Mouse (Mus musculus): Measurements from ENCODE around the gene Malsu1. TPM values are rescaled to one million over a fixed set of nuclear protein-coding genes. Genes with fewer than 3 reads are reported as not detected.

Malsu1 gene
- 52.3 and 54.5 TPM in 2 replicates for polyA plus RNA-seq (2014; fragmentation: Nextera tagmentation; extraction: Ambion mirVana)

- peak; percentile 92 for ATAC-seq (replicated peaks; ENCODE audit: insufficient number of reproducible peaks, low FRiP score, low TSS enrichment)
- no peaks in the 10 kb centered on the region for H3K9me3 ChIP-seq (replicated peaks; ENCODE audit: control insufficient read depth, low read length)
- peak within 1 kb of the TSS; percentile 94 for H3K4me2 ChIP-seq
- H3K27me3 ChIP-seq (ENCODE audit: control insufficient read depth, insufficient read depth, low read length): no peaks in the 10 kb centered on the region
- peak within 1 kb of the TSS; percentile 92 for H3K4me3 ChIP-seq (ENCODE audit: low read depth, low read length)
- H3K36me3 ChIP-seq (ENCODE audit: control insufficient read depth, insufficient read depth, low read length): no peaks in the 10 kb centered on the region
- H3K27ac ChIP-seq (ENCODE audit: low read depth, low read length): peak within 1 kb of the TSS; percentile 65
- peak within 1 kb of the TSS; percentile 97 for H3K9ac ChIP-seq (ENCODE audit: low read depth, low read length)
- H3K4me1 ChIP-seq (ENCODE audit: control insufficient read depth, insufficient read depth, low read length): peaks cover 8% of the 10 kb centered on the region; the same call in 1 of the 2 replicates
- WGBS (ENCODE audit: insufficient replicate concordance): under 1% methylated on average over 49 of the region's 49 CpGs
These were observed at the start of gene Malsu1 for GRCm38 (mm10) chr6:49073304-49074116. Gene Malsu1 (plus strand): TSS chr6:49073795.

GRCm38 (mm10) chr6:49025290-49025689, 48.3 kb upstream of the Malsu1 start:
- H3K36me3 ChIP-seq (ENCODE audit: control insufficient read depth, insufficient read depth, low read length): no peaks in the 10 kb centered on the region

GRCm38 (mm10) chr6:49026496-49026895, 47.1 kb upstream of the Malsu1 start:
- no peak for ATAC-seq (replicated peaks; ENCODE audit: insufficient number of reproducible peaks, low FRiP score, low TSS enrichment)
- H3K4me3 ChIP-seq (ENCODE audit: low read depth, low read length): no peak overlapping the region
- no peaks in the 10 kb centered on the region for H3K4me1 ChIP-seq (ENCODE audit: control insufficient read depth, insufficient read depth, low read length)
- no peaks in the 10 kb centered on the region for H3K27me3 ChIP-seq (ENCODE audit: control insufficient read depth, insufficient read depth, low read length)
- H3K9ac ChIP-seq (ENCODE audit: low read depth, low read length): no peak overlapping the region
- no peaks in the 10 kb centered on the region for H3K9me3 ChIP-seq (replicated peaks; ENCODE audit: control insufficient read depth, low read length)
- no peaks in the 10 kb centered on the region for H3K36me3 ChIP-seq (ENCODE audit: control insufficient read depth, insufficient read depth, low read length)
- H3K27ac ChIP-seq (ENCODE audit: low read depth, low read length): no peak overlapping the region
- no peak overlapping the region for H3K4me2 ChIP-seq
- 74% methylated on average over 5 of the region's 5 CpGs for WGBS (ENCODE audit: insufficient replicate concordance)

More at GRCm38 (mm10) chr6:49025290-49025689, 48.3 kb upstream of the Malsu1 start:
- Histone ChIP-seq H3K27me3 (ENCODE audit: control insufficient read depth, insufficient read depth, low read length) (no peaks in the 10 kb centered on the region), H3K4me1 (ENCODE audit: control insufficient read depth, insufficient read depth, low read length) (0 out of 2 replicates have a peak, but pooled peaks cover 4% of the 10 kb centered on the region), H3K9ac (ENCODE audit: low read depth, low read length) (no peak overlapping the region), H3K27ac (ENCODE audit: low read depth, low read length) (no peak overlapping the region), H3K4me3 (ENCODE audit: low read depth, low read length) (no peak overlapping the region), H3K9me3 (replicated peaks; ENCODE audit: control insufficient read depth, low read length) (no peaks in the 10 kb centered on the region), H3K4me2 (no peak overlapping the region)
- no peak for ATAC-seq (replicated peaks; ENCODE audit: insufficient number of reproducible peaks, low FRiP score, low TSS enrichment)
- 84% methylated on average over 7 of the region's 7 CpGs for WGBS (ENCODE audit: insufficient replicate concordance)

- no peak overlapping the region for H3K9ac ChIP-seq (ENCODE audit: low read depth, low read length)
- H3K27me3 ChIP-seq (ENCODE audit: control insufficient read depth, insufficient read depth, low read length): no peaks in the 10 kb centered on the region; the same call in 1 of the 2 replicates
- ATAC-seq (replicated peaks; ENCODE audit: insufficient number of reproducible peaks, low FRiP score, low TSS enrichment): no peak
- H3K4me2 ChIP-seq: no peak overlapping the region
- 82% methylated on average over 6 of the region's 6 CpGs for WGBS (ENCODE audit: insufficient replicate concordance)
- H3K36me3 ChIP-seq (ENCODE audit: control insufficient read depth, insufficient read depth, low read length): no peaks in the 10 kb centered on the region
- no peaks in the 10 kb centered on the region for H3K9me3 ChIP-seq (replicated peaks; ENCODE audit: control insufficient read depth, low read length)
- no peak overlapping the region for H3K4me3 ChIP-seq (ENCODE audit: low read depth, low read length)
- no peaks in the 10 kb centered on the region for H3K4me1 ChIP-seq (ENCODE audit: control insufficient read depth, insufficient read depth, low read length)
- H3K27ac ChIP-seq (ENCODE audit: low read depth, low read length): no peak overlapping the region
These were observed 45.6 kb upstream of the Malsu1 start for GRCm38 (mm10) chr6:49028019-49028418.

- no peak for ATAC-seq (replicated peaks; ENCODE audit: insufficient number of reproducible peaks, low FRiP score, low TSS enrichment)
- Histone ChIP-seq H3K4me2 (no peak overlapping the region), H3K27ac (ENCODE audit: low read depth, low read length) (no peak overlapping the region), H3K9ac (ENCODE audit: low read depth, low read length) (no peak overlapping the region), H3K36me3 (ENCODE audit: control insufficient read depth, insufficient read depth, low read length) (no peaks in the 10 kb centered on the region), H3K9me3 (replicated peaks; ENCODE audit: control insufficient read depth, low read length) (no peaks in the 10 kb centered on the region), H3K4me1 (ENCODE audit: control insufficient read depth, insufficient read depth, low read length) (no peaks in the 10 kb centered on the region), H3K27me3 (ENCODE audit: control insufficient read depth, insufficient read depth, low read length) (no peaks in the 10 kb centered on the region; the same call in 1 of the 2 replicates), H3K4me3 (ENCODE audit: low read depth, low read length) (no peak overlapping the region)
- 81% methylated on average over 3 of the region's 3 CpGs for WGBS (ENCODE audit: insufficient replicate concordance)
These were observed 44.9 kb upstream of the Malsu1 start for GRCm38 (mm10) chr6:49028708-49029107.

- Histone ChIP-seq H3K4me2 (no peak overlapping the region), H3K27ac (ENCODE audit: low read depth, low read length) (no peak overlapping the region), H3K9me3 (replicated peaks; ENCODE audit: control insufficient read depth, low read length) (no peaks in the 10 kb centered on the region), H3K9ac (ENCODE audit: low read depth, low read length) (no peak overlapping the region), H3K4me1 (ENCODE audit: control insufficient read depth, insufficient read depth, low read length) (no peaks in the 10 kb centered on the region), H3K36me3 (ENCODE audit: control insufficient read depth, insufficient read depth, low read length) (no peaks in the 10 kb centered on the region), H3K4me3 (ENCODE audit: low read depth, low read length) (no peak overlapping the region), H3K27me3 (ENCODE audit: control insufficient read depth, insufficient read depth, low read length) (no peaks in the 10 kb centered on the region; the same call in 1 of the 2 replicates)
- no peak for ATAC-seq (replicated peaks; ENCODE audit: insufficient number of reproducible peaks, low FRiP score, low TSS enrichment)
- WGBS (ENCODE audit: insufficient replicate concordance): 71% methylated on average over 4 of the region's 4 CpGs
These were observed 42.4 kb upstream of the Malsu1 start for GRCm38 (mm10) chr6:49031230-49031629.

GRCm38 (mm10) chr6:49032783-49033182, 40.8 kb upstream of the Malsu1 start:
- peaks cover 7% of the 10 kb centered on the region for H3K27me3 ChIP-seq (ENCODE audit: control insufficient read depth, insufficient read depth, low read length)
- no peak for ATAC-seq (replicated peaks; ENCODE audit: insufficient number of reproducible peaks, low FRiP score, low TSS enrichment)
- no peak overlapping the region for H3K9ac ChIP-seq (ENCODE audit: low read depth, low read length)
- no peak overlapping the region for H3K27ac ChIP-seq (ENCODE audit: low read depth, low read length)
- peaks cover 4% of the 10 kb centered on the region; the same call in 1 of the 2 replicates for H3K4me1 ChIP-seq (ENCODE audit: control insufficient read depth, insufficient read depth, low read length)
- no peak overlapping the region for H3K4me3 ChIP-seq (ENCODE audit: low read depth, low read length)
- no peaks in the 10 kb centered on the region for H3K36me3 ChIP-seq (ENCODE audit: control insufficient read depth, insufficient read depth, low read length)
- H3K9me3 ChIP-seq (replicated peaks; ENCODE audit: control insufficient read depth, low read length): no peaks in the 10 kb centered on the region
- 83% methylated on average over 4 of the region's 4 CpGs for WGBS (ENCODE audit: insufficient replicate concordance)
- H3K4me2 ChIP-seq: no peak overlapping the region

GRCm38 (mm10) chr6:49036275-49037267, 37.0 kb upstream of the Malsu1 start, which contains the start of gene Gpnmb:
Gene Gpnmb (plus strand): TSS chr6:49036546.
- Histone ChIP-seq H3K4me1 (ENCODE audit: control insufficient read depth, insufficient read depth, low read length) (peaks cover 4% of the 10 kb centered on the region; the same call in 1 of the 2 replicates), H3K9ac (ENCODE audit: low read depth, low read length) (no peak within 1 kb of the TSS), H3K9me3 (replicated peaks; ENCODE audit: control insufficient read depth, low read length) (no peaks in the 10 kb centered on the region), H3K27ac (ENCODE audit: low read depth, low read length) (no peak within 1 kb of the TSS), H3K27me3 (ENCODE audit: control insufficient read depth, insufficient read depth, low read length) (peaks cover 9% of the 10 kb centered on the region), H3K4me2 (peak within 1 kb of the TSS; percentile 47), H3K36me3 (ENCODE audit: control insufficient read depth, insufficient read depth, low read length) (no peaks in the 10 kb centered on the region), H3K4me3 (ENCODE audit: low read depth, low read length) (peak within 1 kb of the TSS; percentile 17)
- 30% methylated on average over 28 of the region's 28 CpGs for WGBS (ENCODE audit: insufficient replicate concordance)
- ATAC-seq (replicated peaks; ENCODE audit: insufficient number of reproducible peaks, low FRiP score, low TSS enrichment): no peak
